ENCODE assay signal across 8 mouse cellular contexts in the genomic region with DNA sequence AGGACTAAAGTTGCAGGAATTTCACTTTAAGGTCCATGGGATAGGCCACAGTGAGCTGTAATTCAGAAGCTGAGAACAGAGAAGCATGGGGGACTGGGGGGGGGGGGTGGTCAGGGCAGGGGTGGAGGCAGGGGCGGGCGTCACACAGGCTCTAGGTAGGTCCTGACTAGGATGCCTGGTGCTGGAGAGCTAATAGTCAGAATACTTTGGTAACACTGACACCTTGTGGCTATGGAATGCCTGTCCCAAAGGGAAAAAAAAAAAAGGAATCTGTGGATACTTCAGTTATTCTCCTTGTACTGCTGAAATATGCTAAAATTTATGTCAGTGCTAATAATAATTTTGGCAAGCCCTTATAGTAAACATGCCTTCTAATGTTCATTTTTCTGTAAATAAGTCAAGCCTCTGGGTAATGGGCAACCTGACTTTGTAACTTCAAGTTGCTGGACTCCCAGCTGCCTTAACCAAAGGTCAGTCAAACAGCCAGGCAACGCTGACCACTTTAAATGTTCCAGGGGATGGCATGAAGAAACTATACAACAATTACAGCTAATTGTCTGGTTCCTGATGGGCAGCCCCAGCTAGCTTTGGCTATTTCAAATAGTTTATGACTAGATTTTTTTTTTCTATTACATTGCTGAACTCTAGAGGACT. TPM values are rescaled to one million over a fixed set of nuclear protein-coding genes. Genes with fewer than 3 reads are reported as not detected.
DNase-seq lines count a peak whose midpoint lies in the region; ATAC-seq and TF ChIP-seq lines count a peak whose summit lies in the region.

No protein-coding gene starts in this region.

- no peak overlapping the region for H3K4me3 ChIP-seq in kidney, embryonic 15.5 days (replicated peaks)
- no peak overlapping the region for H3K4me3 ChIP-seq in hindbrain, embryonic 13.5 days
- no peak overlapping the region for H3K4me3 ChIP-seq in lung, embryonic 14.5 days (ENCODE audit: low read depth, low read length)
- H3K4me3 ChIP-seq in small intestine, adult 2 months (ENCODE audit: low read depth, low read length): no peak overlapping the region

- no peak overlapping the region for H3K4me2 ChIP-seq in kidney, embryonic 15.5 days
- H3K4me2 ChIP-seq in hindbrain, embryonic 13.5 days: no peak overlapping the region
- H3K4me2 ChIP-seq in lung, embryonic 14.5 days: no peak overlapping the region

- peak; percentile 70 for TF ChIP-seq CTCF in lung, embryonic 14.5 days (IDR thresholded peaks at IDR 0.05; ENCODE audit: low read depth)
- TF ChIP-seq CTCF in small intestine, adult 2 months (IDR thresholded peaks at IDR 0.05; ENCODE audit: extremely low read depth, insufficient read length, insufficient replicate concordance, low read depth, low read length): peak; percentile 31; the same call in 1 of the 2 replicates

- no peaks in the 10 kb centered on the region for H3K9me3 ChIP-seq in kidney, embryonic 15.5 days (replicated peaks)
- H3K9me3 ChIP-seq in hindbrain, embryonic 13.5 days: no peaks in the 10 kb centered on the region
- H3K9me3 ChIP-seq in lung, embryonic 14.5 days (ENCODE audit: low read depth, low read length): no peaks in the 10 kb centered on the region

- H3K27ac ChIP-seq in kidney, embryonic 15.5 days: peak overlapping the region; percentile 73
- no peak overlapping the region for H3K27ac ChIP-seq in hindbrain, embryonic 13.5 days
- no peak overlapping the region for H3K27ac ChIP-seq in lung, embryonic 14.5 days (ENCODE audit: low read depth)
- H3K27ac ChIP-seq in small intestine, adult 2 months (ENCODE audit: insufficient read depth, low read depth, low read length): no peak overlapping the region

- ATAC-seq in kidney, embryonic 15.5 days (replicated peaks; ENCODE audit: low FRiP score): peak; percentile 67; the same call in 1 of the 2 replicates
- ATAC-seq in common myeloid progenitor, adult 5-6 weeks (replicated peaks; ENCODE audit: low read depth, poor library complexity, severe bottlenecking): peak; percentile 74
- ATAC-seq in hindbrain, embryonic 13.5 days (ENCODE audit: low FRiP score): peak; percentile 67
- peak; percentile 68; the same call in 1 of the 2 replicates for ATAC-seq in lung, embryonic 14.5 days (ENCODE audit: insufficient read depth)

- H3K4me1 ChIP-seq in kidney, embryonic 15.5 days: peaks cover 16% of the 10 kb centered on the region
- H3K4me1 ChIP-seq in hindbrain, embryonic 13.5 days (replicated peaks): peaks cover 9% of the 10 kb centered on the region
- H3K4me1 ChIP-seq in lung, embryonic 14.5 days (ENCODE audit: insufficient read depth): no peaks in the 10 kb centered on the region
- H3K4me1 ChIP-seq in small intestine, adult 2 months (ENCODE audit: control insufficient read depth, insufficient read depth, insufficient read length, low read length): peaks cover 19% of the 10 kb centered on the region

- no peak for DNase-seq in kidney, adult 11 months
- DNase-seq in lung, embryonic 14.5 days: peak; percentile 82
- DNase-seq in urinary bladder, postnatal 10 days (ENCODE audit: low spot score): no peak
- no peak for DNase-seq in testis, postnatal 14 days (ENCODE audit: low spot score)

- no peaks in the 10 kb centered on the region for H3K27me3 ChIP-seq in kidney, embryonic 15.5 days
- H3K27me3 ChIP-seq in hindbrain, embryonic 13.5 days: no peaks in the 10 kb centered on the region
- no peaks in the 10 kb centered on the region for H3K27me3 ChIP-seq in lung, embryonic 14.5 days (ENCODE audit: insufficient read depth, low read length)
- no peaks in the 10 kb centered on the region for H3K27me3 ChIP-seq in small intestine, adult 2 months (ENCODE audit: control insufficient read depth, insufficient read depth, low read length)

- no peak overlapping the region for H3K9ac ChIP-seq in kidney, embryonic 15.5 days
- peak overlapping the region; percentile 49; the same call in 1 of the 2 replicates for H3K9ac ChIP-seq in hindbrain, embryonic 13.5 days
- no peak overlapping the region for H3K9ac ChIP-seq in lung, embryonic 14.5 days

- TF ChIP-seq POLR2A in small intestine, adult 2 months (IDR thresholded peaks at IDR 0.05; ENCODE audit: low read depth, low read length): no peak

- WGBS in kidney, embryonic 15.5 days: 43% methylated on average over 3 of the region's 3 CpGs
- 21% methylated on average over 3 of the region's 3 CpGs for WGBS in hindbrain, embryonic 13.5 days
- 26% methylated on average over 3 of the region's 3 CpGs for WGBS in lung, embryonic 14.5 days
- WGBS in small intestine, adult 2 months: 23% methylated on average over 3 of the region's 3 CpGs

- H3K36me3 ChIP-seq in kidney, embryonic 15.5 days: peaks cover 18% of the 10 kb centered on the region
- peaks cover 23% of the 10 kb centered on the region for H3K36me3 ChIP-seq in hindbrain, embryonic 13.5 days
- peaks cover 17% of the 10 kb centered on the region; the same call in 1 of the 2 replicates for H3K36me3 ChIP-seq in lung, embryonic 14.5 days (ENCODE audit: insufficient read depth)
- H3K36me3 ChIP-seq in small intestine, adult 2 months (ENCODE audit: control insufficient read depth, insufficient read depth, low read length): no peaks in the 10 kb centered on the region

RNA-seq across cellular contexts. Expression of a gene that starts 9.6 kb away (rescaled TPM):
- polyA plus RNA-seq in kidney, embryonic 15.5 days (2015; fragmentation: Nextera tagmentation; extraction: Ambion mirVana): 94.4 and 95.4 TPM in 2 replicates
- 64.0 and 71.4 TPM in 2 replicates for total RNA-seq in common myeloid progenitor, adult 5-6 weeks (2017)
- 78.0 and 80.1 TPM in 2 replicates for polyA plus RNA-seq in hindbrain, embryonic 13.5 days (2015; fragmentation: Nextera tagmentation; extraction: Ambion mirVana)
- polyA plus RNA-seq in lung, embryonic 14.5 days (2014; fragmentation: Nextera tagmentation; extraction: Ambion mirVana): 84.8 and 87.0 TPM in 2 replicates
- 9.4 and 18.4 TPM in 2 replicates for polyA plus RNA-seq in small intestine, adult 2 months (2012; rRNA removed)

RNA-seq across cellular contexts. Expression of a gene that starts 33.7 kb away (rescaled TPM):
- 117 and 123 TPM in 2 replicates for polyA plus RNA-seq in kidney, embryonic 15.5 days (2015; fragmentation: Nextera tagmentation; extraction: Ambion mirVana)
- total RNA-seq in common myeloid progenitor, adult 5-6 weeks (2017): 72.6 and 94.0 TPM in 2 replicates
- 67.9 and 70.4 TPM in 2 replicates for polyA plus RNA-seq in hindbrain, embryonic 13.5 days (2015; fragmentation: Nextera tagmentation; extraction: Ambion mirVana)
- 129 and 133 TPM in 2 replicates for polyA plus RNA-seq in lung, embryonic 14.5 days (2014; fragmentation: Nextera tagmentation; extraction: Ambion mirVana)
- 35.7 and 39.7 TPM in 2 replicates for polyA plus RNA-seq in small intestine, adult 2 months (2012; rRNA removed)

RNA-seq across cellular contexts. Expression of a gene that starts 33.8 kb away (rescaled TPM):
- 11.9 and 12.1 TPM in 2 replicates for polyA plus RNA-seq in kidney, embryonic 15.5 days (2015; fragmentation: Nextera tagmentation; extraction: Ambion mirVana)
- 3.2 and 29.8 TPM in 2 replicates for total RNA-seq in common myeloid progenitor, adult 5-6 weeks (2017)
- polyA plus RNA-seq in hindbrain, embryonic 13.5 days (2015; fragmentation: Nextera tagmentation; extraction: Ambion mirVana): 6.4 and 7.4 TPM in 2 replicates
- polyA plus RNA-seq in lung, embryonic 14.5 days (2014; fragmentation: Nextera tagmentation; extraction: Ambion mirVana): 11.6 and 12.0 TPM in 2 replicates
- 10.4 and 13.0 TPM in 2 replicates for polyA plus RNA-seq in small intestine, adult 2 months (2012; rRNA removed)

RNA-seq across cellular contexts. Expression of a gene that starts 44.6 kb away (rescaled TPM):
- 47.3 and 50.7 TPM in 2 replicates for polyA plus RNA-seq in kidney, embryonic 15.5 days (2015; fragmentation: Nextera tagmentation; extraction: Ambion mirVana)
- total RNA-seq in common myeloid progenitor, adult 5-6 weeks (2017): 31.4 and 50.0 TPM in 2 replicates
- polyA plus RNA-seq in hindbrain, embryonic 13.5 days (2015; fragmentation: Nextera tagmentation; extraction: Ambion mirVana): 46.8 and 52.4 TPM in 2 replicates
- 39.6 and 41.1 TPM in 2 replicates for polyA plus RNA-seq in lung, embryonic 14.5 days (2014; fragmentation: Nextera tagmentation; extraction: Ambion mirVana)
- 6.1 and 10.6 TPM in 2 replicates for polyA plus RNA-seq in small intestine, adult 2 months (2012; rRNA removed)

RNA-seq across cellular contexts. Expression of a gene that starts 47.2 kb away (rescaled TPM):
- 17.4 and 17.8 TPM in 2 replicates for polyA plus RNA-seq in kidney, embryonic 15.5 days (2015; fragmentation: Nextera tagmentation; extraction: Ambion mirVana)
- total RNA-seq in common myeloid progenitor, adult 5-6 weeks (2017): 25.2 and 26.5 TPM in 2 replicates
- 9.8 and 11.1 TPM in 2 replicates for polyA plus RNA-seq in hindbrain, embryonic 13.5 days (2015; fragmentation: Nextera tagmentation; extraction: Ambion mirVana)
- polyA plus RNA-seq in lung, embryonic 14.5 days (2014; fragmentation: Nextera tagmentation; extraction: Ambion mirVana): 30.5 and 33.4 TPM in 2 replicates
- polyA plus RNA-seq in small intestine, adult 2 months (2012; rRNA removed): 97.6 and 354 TPM in 2 replicates
